Mouse (Mus musculus): ENCODE measurements around the gene Cttnbp2nl. TPM values are rescaled to one million over a fixed set of nuclear protein-coding genes. Genes with fewer than 3 reads are reported as not detected.

The Cttnbp2nl gene
- polyA plus RNA-seq (2012; rRNA removed): 0.90 and 1.0 TPM in 2 replicates

GRCm38 (mm10) chr3:105052937-105053697 is at the start of gene Cttnbp2nl:
Gene Cttnbp2nl (minus strand): TSS chr3:105053146.

GRCm38 (mm10) chr3:105066544-105066943 is 13.6 kb upstream of the Cttnbp2nl start, which contains the start of gene 4930564D02Rik:
Gene 4930564D02Rik (plus strand): TSS chr3:105066844.

GRCm38 (mm10) chr3:104961066-104962059 is 91.6 kb downstream of the Cttnbp2nl start, which contains the start of gene Wnt2b:
Gene Wnt2b (minus strand): TSS chr3:104961921.

Other genes starting within 250 kb of the Cttnbp2nl start
- 13.6 and 14.7 TPM in 2 replicates for gene Mov10, start 234.6 kb downstream of the Cttnbp2nl start, polyA plus RNA-seq (2012; rRNA removed)
- gene St7l, start 189.1 kb downstream of the Cttnbp2nl start, polyA plus RNA-seq (2012; rRNA removed): 5.6 and 7.1 TPM in 2 replicates
- gene Capza1, start 188.6 kb downstream of the Cttnbp2nl start, polyA plus RNA-seq (2012; rRNA removed): 26.4 and 27.0 TPM in 2 replicates
- gene Wnt2b, start 91.2 kb downstream of the Cttnbp2nl start, polyA plus RNA-seq (2012; rRNA removed): 0.07 TPM in 2 replicates
- not detected in 2 replicates for gene 4930564D02Rik, start 13.7 kb upstream of the Cttnbp2nl start, polyA plus RNA-seq (2012; rRNA removed)